Mouse (Mus musculus) hindbrain, embryonic 11.5 days (tissue): ENCODE results near the gene Utp11. TPM values are rescaled to one million over a fixed set of nuclear protein-coding genes. Genes with fewer than 3 reads are reported as not detected.
"Not testable (repeated sequence)": the region's sequence is repeated elsewhere in the genome, so short reads cannot be mapped to it uniquely, and the experiment has no call there.

Experiments used
- ATAC-seq: fragments of 200-750 bp; cut with Nextera tagmentation; 2 replicates; pipeline ENCODE4 v1.8.0; 2017; ENCODE audit warnings: mild to moderate bottlenecking, moderate TSS enrichment, moderate library complexity; ENCODE audit not compliant: low FRiP score
- DNase-seq: peaks from one replicate; pipeline ENCODE4 v3.0.0-alpha.2; 2015; ENCODE audit warnings: low spot score
- H3K27ac ChIP-seq: fragments of 300-500 bp; sonication (generic); 2 replicates; pipeline ENCODE4 v1.5.1; 2014; ENCODE audit warnings: mild to moderate bottlenecking, low read depth, low read length
- H3K27me3 ChIP-seq: fragments of 300-500 bp; sonication (generic); 2 replicates; pipeline ENCODE4 v1.6.1; 2014; ENCODE audit warnings: mild to moderate bottlenecking, low read length, moderate library complexity, mixed read lengths; ENCODE audit not compliant: control insufficient read depth, insufficient read depth
- H3K36me3 ChIP-seq: fragments of 300-500 bp; sonication (generic); 2 replicates; pipeline ENCODE4 v1.6.1; 2014; ENCODE audit warnings: mild to moderate bottlenecking, low read length, moderate library complexity, mixed read lengths; ENCODE audit not compliant: control insufficient read depth, insufficient read depth
- H3K4me1 ChIP-seq: fragments of 300-500 bp; sonication (generic); replicated peaks from 2 replicates; pipeline ENCODE4 v1.6.1; 2014; ENCODE audit warnings: low read length, mixed read lengths; ENCODE audit not compliant: control insufficient read depth, insufficient read depth
- H3K4me2 ChIP-seq: fragments of 300-500 bp; sonication (generic); replicated peaks from 2 replicates; pipeline ENCODE4 v1.6.1; 2014; ENCODE audit warnings: mild to moderate bottlenecking, low read depth, low read length
- H3K4me3 ChIP-seq: fragments of 300-500 bp; sonication (generic); 2 replicates; pipeline ENCODE4 v1.5.1; 2014; ENCODE audit warnings: low read depth, low read length
- H3K9ac ChIP-seq: fragments of 300-500 bp; sonication (generic); 2 replicates; pipeline ENCODE4 v1.6.1; 2014; ENCODE audit warnings: low read depth, low read length
- H3K9me3 ChIP-seq: fragments of 300-500 bp; sonication (generic); 2 replicates; pipeline ENCODE4 v1.6.1; 2016; ENCODE audit warnings: low read length; ENCODE audit not compliant: control insufficient read depth
- WGBS: fragments of 180-500 bp; shearing (Covaris S2); extraction: QIAGEN DNeasy Blood & Tissue Kit; methylation state at CpG from one replicate; pipeline ENCODE4 v1.1.7; 2014; 5-methylcytosine and 5-hydroxymethylcytosine counted together
- polyA plus RNA-seq: library from polyadenylated mRNA; unstranded; fragments of >200 nt; fragmentation: Nextera tagmentation; extraction: Ambion mirVana; gene quantifications from 2 replicates; pipeline ENCODE4 v1.2.1, GENCODE M21; 2014

Gene Utp11
- polyA plus RNA-seq, 1 experiment from 2014 or later, result 67.5 TPM

- WGBS, result 96% methylated on average over 4 of the region's 4 CpGs
- ATAC-seq, result no peak
These were observed 25.7 kb upstream of the Utp11 start for GRCm38 (mm10) chr4:124719101-124719500.

GRCm38 (mm10) chr4:124714545-124715481 lies 21.4 kb upstream of the Utp11 start, which contains the start of gene Sf3a3:
Sf3a3 (plus strand) TSS chr4:124714776.
- Histone ChIP-seq H3K4me2 (peak within 1 kb of the TSS; percentile 75), H3K27me3 (peaks cover 1% of the 10 kb centered on the region; the same call in 1 of the 2 replicates), H3K9ac (peak within 1 kb of the TSS; percentile 90), H3K36me3 (no peaks in the 10 kb centered on the region; the same call in 1 of the 2 replicates), H3K9me3 (no peaks in the 10 kb centered on the region), H3K4me1 (0 out of 2 replicates have a peak, but pooled peaks cover under 1% of the 10 kb centered on the region), H3K27ac (0 out of 2 replicates have a peak within 1 kb of the TSS, but pooled peaks have one; percentile 24), H3K4me3 (peak within 1 kb of the TSS; percentile 94)
- DNase-seq (peak; percentile 97), ATAC-seq (peak; percentile 85)
- under 1% methylated on average over 57 of the region's 57 CpGs for WGBS

More at GRCm38 (mm10) chr4:124719101-124719500, 25.7 kb upstream of the Utp11 start:
- Histone ChIP-seq H3K9ac (no peak overlapping the region), H3K4me2 (no peak overlapping the region), H3K27me3 (no peaks in the 10 kb centered on the region), H3K9me3 (no peaks in the 10 kb centered on the region), H3K4me1 (no peaks in the 10 kb centered on the region), H3K27ac (no peak overlapping the region), H3K36me3 (peaks cover 2% of the 10 kb centered on the region; the same call in 1 of the 2 replicates), H3K4me3 (no peak overlapping the region)
- DNase-seq, result no peak

DNA sequence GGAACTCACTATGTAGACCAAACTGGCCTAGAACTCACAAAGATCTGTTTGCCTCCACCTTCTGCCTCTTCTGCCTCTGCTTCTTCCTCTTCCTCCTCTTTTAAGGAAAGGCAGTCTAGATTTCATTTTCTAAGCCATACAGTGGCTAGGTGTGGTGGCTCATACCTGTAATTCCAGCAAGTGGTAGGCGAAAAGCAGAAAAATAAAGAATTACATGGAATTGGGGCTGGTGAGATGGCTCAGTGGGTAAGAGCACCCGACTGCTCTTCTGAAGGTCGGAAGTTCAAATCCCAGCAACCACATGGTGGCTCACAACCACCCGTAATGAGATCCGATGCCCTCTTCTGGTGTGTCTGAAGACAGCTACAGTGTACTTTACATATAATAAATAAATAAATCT lies 20.4 kb upstream of the Utp11 start:
- H3K4me1 ChIP-seq, H3K36me3 ChIP-seq, DNase-seq, H3K9me3 ChIP-seq, H3K9ac ChIP-seq, ATAC-seq, H3K27me3 ChIP-seq, H3K27ac ChIP-seq, H3K4me2 ChIP-seq, H3K4me3 ChIP-seq: not testable (repeated sequence)
- 76% methylated on average over 5 of the region's 5 CpGs for WGBS

DNA sequence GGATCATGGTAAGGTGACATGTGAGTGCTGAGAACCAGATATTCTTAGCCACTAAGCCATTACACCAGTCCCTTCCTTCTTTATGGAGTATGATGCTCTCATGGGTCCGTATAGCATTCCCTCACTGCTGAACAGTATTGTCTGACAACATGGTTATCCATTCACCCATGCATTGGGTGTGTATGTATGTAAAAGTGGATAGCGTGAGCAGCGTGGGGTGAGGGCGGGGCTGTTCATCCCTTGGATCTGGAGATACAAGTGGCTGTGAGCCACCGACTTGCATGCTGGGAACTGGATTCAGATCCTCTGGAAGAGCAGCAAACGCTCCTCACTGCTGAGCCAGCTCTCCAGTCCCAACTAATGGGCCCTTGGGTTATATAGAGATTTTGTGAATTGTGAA lies 19.2 kb upstream of the Utp11 start:
- Histone ChIP-seq H3K4me3 (no peak overlapping the region), H3K9ac (no peak overlapping the region), H3K27ac (no peak overlapping the region), H3K27me3 (peaks cover 8% of the 10 kb centered on the region), H3K4me1 (peaks cover 10% of the 10 kb centered on the region; the same call in 1 of the 2 replicates), H3K36me3 (no peaks in the 10 kb centered on the region), H3K4me2 (no peak overlapping the region), H3K9me3 (no peaks in the 10 kb centered on the region)
- no peak for DNase-seq
- no peak for ATAC-seq
- 88% methylated on average over 6 of the region's 6 CpGs for WGBS

DNA sequence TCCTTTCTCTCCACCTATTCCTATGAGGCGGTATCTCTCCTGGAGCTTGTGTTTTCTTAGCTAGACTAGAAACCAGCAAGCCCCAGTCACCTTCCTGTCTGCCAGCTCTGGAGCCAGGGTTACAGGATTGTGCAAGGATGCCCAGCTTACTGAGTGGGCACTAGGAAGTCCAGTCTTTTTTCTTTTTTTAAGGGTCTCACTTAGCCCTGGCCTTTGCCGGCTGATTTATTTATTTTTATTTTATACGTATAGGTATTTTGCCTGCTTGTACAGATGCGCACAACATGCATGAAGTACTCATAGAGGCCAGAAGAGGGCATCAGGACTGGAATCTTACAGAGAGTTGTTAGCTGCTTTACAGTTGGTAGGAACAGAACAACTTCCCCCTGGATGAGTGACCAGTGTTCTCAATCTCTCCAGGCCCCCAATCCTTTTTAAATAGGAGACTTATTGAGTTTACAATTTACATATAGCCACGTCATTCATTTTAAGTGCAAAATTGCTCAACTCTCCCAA lies 17.4 kb upstream of the Utp11 start:
- Histone ChIP-seq H3K9me3 (no peaks in the 10 kb centered on the region), H3K27me3 (peaks cover 8% of the 10 kb centered on the region), H3K4me2 (no peak overlapping the region), H3K36me3 (no peaks in the 10 kb centered on the region), H3K9ac (no peak overlapping the region), H3K27ac (no peak overlapping the region), H3K4me1 (peaks cover 10% of the 10 kb centered on the region; the same call in 1 of the 2 replicates), H3K4me3 (no peak overlapping the region)
- ATAC-seq (no peak), DNase-seq (peak; percentile 64)
- WGBS, result 9% methylated on average over 5 of the region's 5 CpGs

DNA sequence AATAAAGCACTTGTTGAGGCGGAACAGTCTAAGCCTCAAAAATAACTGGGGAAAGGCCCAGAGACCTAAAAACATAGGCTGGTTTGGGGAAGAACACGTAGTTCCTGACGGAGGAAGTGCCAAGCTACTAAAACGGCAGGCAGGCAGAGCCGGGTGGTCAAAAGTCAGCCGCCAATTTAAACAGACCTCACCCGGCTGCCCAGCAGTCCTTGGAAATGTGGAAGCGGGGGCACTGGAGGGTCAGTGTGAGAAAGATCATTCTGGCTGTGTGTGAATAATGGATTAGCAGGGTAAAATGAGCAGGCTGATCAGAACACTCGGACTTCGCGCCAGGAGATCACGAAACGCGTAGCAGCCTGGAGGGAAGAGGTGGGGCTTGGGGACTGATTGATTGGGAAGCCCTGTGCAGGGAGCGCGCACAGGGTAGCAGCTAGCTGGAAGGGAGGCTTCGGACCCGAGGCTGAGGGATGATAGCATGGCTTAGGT lies 16.6 kb upstream of the Utp11 start:
- peak overlapping the region; percentile 39 for H3K4me2 ChIP-seq
- H3K4me1 ChIP-seq, result peaks cover 10% of the 10 kb centered on the region; the same call in 1 of the 2 replicates
- ATAC-seq, result no peak
- 3% methylated on average over 18 of the region's 18 CpGs for WGBS
- peak overlapping the region; percentile 19; the same call in 1 of the 2 replicates for H3K4me3 ChIP-seq
- H3K9me3 ChIP-seq, result no peaks in the 10 kb centered on the region
- peak; percentile 55 for DNase-seq
- no peaks in the 10 kb centered on the region for H3K36me3 ChIP-seq
- 0 out of 2 replicates have a peak overlapping the region, but pooled peaks have one; percentile 14 for H3K27ac ChIP-seq
- H3K9ac ChIP-seq, result no peak overlapping the region
- H3K27me3 ChIP-seq, result peaks cover 8% of the 10 kb centered on the region

GRCm38 (mm10) chr4:124708518-124709477 lies 15.4 kb upstream of the Utp11 start:
- H3K36me3 ChIP-seq, result no peaks in the 10 kb centered on the region
- H3K27me3 ChIP-seq, result peaks cover 8% of the 10 kb centered on the region
- DNase-seq (peak; percentile 77), ATAC-seq (peak; percentile 44; the same call in 1 of the 2 replicates)
- WGBS, result 2% methylated on average over 41 of the region's 41 CpGs
- peak overlapping the region; percentile 24 for H3K9ac ChIP-seq
- peak overlapping the region; percentile 43 for H3K4me2 ChIP-seq
- no peaks in the 10 kb centered on the region for H3K9me3 ChIP-seq
- H3K4me1 ChIP-seq, result peaks cover 12% of the 10 kb centered on the region; the same call in 1 of the 2 replicates
- H3K27ac ChIP-seq, result peak overlapping the region; percentile 33; the same call in 1 of the 2 replicates
- peak overlapping the region; percentile 25 for H3K4me3 ChIP-seq

- Histone ChIP-seq H3K27ac (0 out of 2 replicates have a peak overlapping the region, but pooled peaks have one; percentile 33), H3K4me1 (peaks cover 12% of the 10 kb centered on the region; the same call in 1 of the 2 replicates)
- DNase-seq, H3K4me3 ChIP-seq, H3K36me3 ChIP-seq, H3K27me3 ChIP-seq, H3K9ac ChIP-seq, ATAC-seq, H3K9me3 ChIP-seq, H3K4me2 ChIP-seq: not testable (repeated sequence)
- WGBS, result 25% methylated on average over 1 of the region's 1 CpGs
These were observed 14.8 kb upstream of the Utp11 start for GRCm38 (mm10) chr4:124708200-124708517.
